Mouse (Mus musculus) c-Kit-positive CD71-positive TER-119-positive erythroid progenitor cells, embryonic 14.5 days (primary cell): Measurements from ENCODE around the gene Gm26920.
A peak's percentile ranks its signal among the peaks of the same experiment; 100 is the strongest.
"Not testable (repeated sequence)": the region's sequence is repeated elsewhere in the genome, so short reads cannot be mapped to it uniquely, and the experiment has no call there.

Experiments
- DNase-seq: peaks from one replicate; pipeline ENCODE4 v3.0.0-alpha.2; 2013; ENCODE audit warnings: low spot score

Gene Gm26920

GRCm38 (mm10) chr7:30090092-30090969, at the start of gene Gm26920, which contains the start of gene Zfp566:
Gene Gm26920 (minus strand): TSS chr7:30090410.
Gene Zfp566 (minus strand): TSS chr7:30090527.
- DNase-seq: peak; percentile 95

- DNase-seq: no peak
Observed at GRCm38 (mm10) chr7:30136826-30137225, 46.6 kb upstream of the Gm26920 start.

- no peak for DNase-seq
Observed at GRCm38 (mm10) chr7:30132396-30132795, 42.2 kb upstream of the Gm26920 start.

DNA sequence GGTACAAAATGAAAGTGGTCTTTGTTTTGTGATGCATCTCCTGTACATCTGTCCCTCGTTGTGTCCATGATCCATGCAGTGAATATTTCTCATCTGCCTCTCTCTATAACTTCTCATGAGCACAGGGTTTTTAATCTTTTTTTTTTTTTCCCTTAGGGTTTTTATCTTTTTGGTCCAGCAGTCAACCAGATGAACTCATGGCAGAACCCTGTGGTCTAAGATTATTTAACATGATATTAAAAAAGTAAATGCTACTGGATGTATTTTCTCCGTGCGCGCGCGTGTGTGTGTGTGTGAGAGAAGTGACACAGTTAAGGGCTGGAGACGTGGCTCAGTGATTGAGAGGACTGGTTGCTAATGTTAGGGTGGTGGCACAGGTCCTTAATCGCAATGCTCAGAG, 39.7 kb upstream of the Gm26920 start:
- DNase-seq: no peak

GRCm38 (mm10) chr7:30122188-30122530, 31.9 kb upstream of the Gm26920 start:
- DNase-seq: peak; percentile 3

- peak; percentile 77 for DNase-seq
Observed at GRCm38 (mm10) chr7:30121308-30122187, 31.3 kb upstream of the Gm26920 start, which contains the start of gene Zfp382. Gene Zfp382 (plus strand): TSS chr7:30121942.

- not testable (repeated sequence) for DNase-seq
Observed at GRCm38 (mm10) chr7:30117935-30118334, 27.7 kb upstream of the Gm26920 start.

GRCm38 (mm10) chr7:30116076-30116475, 25.9 kb upstream of the Gm26920 start:
- DNase-seq: no peak

- DNase-seq: no peak
Observed at GRCm38 (mm10) chr7:30099297-30099696, 9.1 kb upstream of the Gm26920 start.

DNA sequence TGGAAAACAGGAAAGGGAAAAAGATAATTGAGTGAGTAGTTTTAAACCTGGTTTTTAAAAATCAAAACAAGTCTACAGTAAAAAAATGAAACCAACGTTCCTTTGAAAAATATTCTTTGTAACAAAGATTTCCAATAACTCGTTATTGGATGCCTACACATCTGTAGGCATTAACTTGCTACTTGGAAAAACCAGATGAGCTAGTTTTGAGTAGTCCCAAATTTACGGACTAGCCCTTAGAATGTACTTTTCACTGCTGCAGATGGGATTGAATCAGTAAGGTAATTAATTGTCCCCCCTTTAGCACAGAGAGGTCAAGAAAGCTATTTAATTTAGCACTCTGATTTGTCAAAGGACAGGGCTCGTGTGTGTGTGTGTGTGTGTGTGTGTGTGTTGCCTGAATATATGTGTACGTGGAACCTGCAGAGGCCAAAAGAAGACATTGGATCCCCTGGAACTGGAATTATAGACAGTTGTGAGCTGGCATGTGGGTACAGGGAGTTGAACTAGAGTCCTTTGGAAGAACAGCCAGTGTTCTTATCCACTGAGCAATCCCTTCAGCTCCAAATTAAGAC, 5.4 kb upstream of the Gm26920 start:
- DNase-seq: no peak

- peak; percentile 79 for DNase-seq
Observed at GRCm38 (mm10) chr7:30094646-30095429, 4.6 kb upstream of the Gm26920 start, which contains the start of gene Zfp260. Gene Zfp260 (plus strand): TSS chr7:30094777.

DNA sequence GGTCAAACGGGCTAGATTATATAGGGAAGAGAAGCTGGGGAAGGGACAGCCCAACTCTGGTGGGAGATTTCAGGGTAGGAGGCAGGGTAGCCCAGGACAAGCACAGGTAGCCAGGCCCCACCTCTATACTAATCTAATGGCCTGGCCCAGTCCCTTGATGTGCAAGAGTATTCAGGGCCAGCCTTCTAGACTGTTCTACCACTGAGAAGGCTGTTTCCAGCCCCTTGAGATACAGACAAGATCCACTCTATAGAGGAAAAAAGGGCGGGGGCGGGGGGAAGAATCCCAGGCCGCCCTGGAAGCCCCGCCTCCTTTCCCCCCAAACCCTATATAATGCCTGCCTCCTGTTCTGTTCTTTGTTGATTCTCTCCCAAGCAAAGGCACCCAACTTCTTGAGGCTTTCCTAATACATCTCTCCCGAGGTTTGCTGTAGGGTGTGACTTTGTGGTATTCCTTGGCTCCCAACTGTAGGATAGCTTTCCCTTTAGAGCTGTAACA, 3.8 kb upstream of the Gm26920 start:
- no peak for DNase-seq

- no peak for DNase-seq
Observed at GRCm38 (mm10) chr7:30092666-30093065, 2.5 kb upstream of the Gm26920 start.

- peak; percentile 30 for DNase-seq
Observed at GRCm38 (mm10) chr7:30090970-30091585, 868 bp upstream of the Gm26920 start.

- no peak for DNase-seq
Observed at GRCm38 (mm10) chr7:30089405-30089804, 805 bp downstream of the Gm26920 start.

- DNase-seq: no peak
Observed at GRCm38 (mm10) chr7:30086524-30086923, 3.7 kb downstream of the Gm26920 start.

DNA sequence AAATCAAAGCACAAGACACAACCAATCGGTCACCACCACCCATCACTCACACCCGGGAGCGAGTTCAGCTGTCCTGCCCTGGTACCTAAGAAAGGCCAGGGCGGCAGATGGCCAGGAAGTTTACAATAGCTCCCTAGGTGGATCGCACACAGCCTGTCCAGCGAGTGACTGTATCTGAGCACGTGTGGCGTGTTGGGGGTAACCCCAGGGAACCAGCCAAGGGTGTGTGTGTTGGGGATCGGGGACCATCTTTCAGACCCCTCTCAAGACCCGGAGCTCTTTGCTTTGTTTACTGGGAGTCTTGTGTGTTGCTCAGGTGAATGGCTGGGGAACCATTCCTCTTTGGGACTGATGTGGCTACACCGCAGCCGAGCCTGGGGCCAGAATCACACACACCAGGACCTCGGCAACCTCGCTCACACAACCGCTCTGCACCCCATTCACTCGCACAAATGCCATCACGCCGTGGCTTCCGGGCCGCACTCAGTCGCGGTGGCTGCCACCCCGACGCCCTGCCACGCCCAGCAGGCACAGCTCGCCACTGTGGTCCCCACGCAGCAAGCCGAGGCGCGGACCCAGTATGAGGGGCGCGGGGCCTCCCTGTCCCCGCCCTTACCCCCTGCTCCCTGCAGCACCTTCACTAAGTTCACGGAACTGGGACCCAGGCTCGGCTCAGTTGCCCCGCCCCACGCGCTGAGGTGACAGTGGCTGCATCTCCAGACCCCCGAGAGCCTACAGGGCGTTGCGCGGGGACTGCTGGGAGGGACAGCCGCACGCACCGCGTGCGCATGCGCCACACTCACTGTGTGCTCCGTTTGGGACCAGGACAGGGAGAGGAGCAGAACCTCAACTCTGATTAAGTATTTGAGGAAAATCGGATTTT, 17.8 kb downstream of the Gm26920 start, which contains the start of gene Zfp82:
TSS of gene Zfp82 (minus strand) at position 755 of the 883 bp plus-strand sequence.
- DNase-seq: peak; percentile 79

- DNase-seq: no peak
Observed at GRCm38 (mm10) chr7:30064622-30065021, 25.6 kb downstream of the Gm26920 start.

- DNase-seq: peak; percentile 22
Observed at GRCm38 (mm10) chr7:30062478-30062877, 27.7 kb downstream of the Gm26920 start.

GRCm38 (mm10) chr7:30060341-30060740, 29.9 kb downstream of the Gm26920 start:
- no peak for DNase-seq
